Mouse (Mus musculus): ENCODE data around the gene Hist1h2bj.

Gene Hist1h2bj

DNA sequence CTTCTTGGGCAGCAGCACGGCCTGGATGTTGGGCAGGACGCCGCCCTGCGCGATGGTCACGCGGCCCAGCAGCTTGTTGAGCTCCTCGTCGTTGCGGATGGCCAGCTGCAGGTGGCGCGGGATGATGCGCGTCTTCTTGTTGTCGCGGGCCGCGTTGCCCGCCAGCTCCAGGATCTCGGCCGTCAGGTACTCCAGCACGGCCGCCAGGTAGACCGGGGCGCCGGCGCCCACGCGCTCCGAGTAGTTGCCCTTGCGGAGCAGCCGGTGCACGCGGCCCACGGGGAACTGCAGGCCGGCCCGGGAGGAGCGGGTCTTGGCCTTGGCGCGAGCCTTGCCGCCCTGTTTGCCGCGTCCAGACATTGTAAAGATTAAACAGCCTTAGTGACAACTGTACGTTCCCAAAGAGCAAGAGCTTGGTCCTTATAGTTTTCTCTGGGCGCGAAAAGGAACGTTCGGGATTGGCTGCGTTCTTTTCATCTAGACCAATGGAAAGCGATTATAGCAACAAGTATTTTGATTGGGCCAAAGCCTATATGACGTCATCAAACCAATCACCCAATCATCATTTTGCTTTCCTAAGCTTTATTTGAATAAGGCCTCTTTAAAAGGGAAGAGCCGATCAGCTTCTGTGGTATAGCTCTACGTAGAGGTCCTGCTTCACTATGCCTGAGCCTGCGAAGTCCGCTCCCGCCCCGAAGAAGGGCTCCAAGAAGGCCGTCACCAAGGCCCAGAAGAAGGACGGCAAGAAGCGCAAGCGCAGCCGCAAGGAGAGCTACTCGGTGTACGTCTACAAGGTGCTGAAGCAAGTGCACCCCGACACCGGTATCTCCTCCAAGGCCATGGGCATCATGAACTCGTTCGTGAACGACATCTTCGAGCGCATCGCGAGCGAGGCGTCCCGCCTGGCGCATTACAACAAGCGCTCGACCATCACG lies at the start of gene Hist1h2bj, which contains the start of gene Hist1h2ag:
Hist1h2bj (plus strand) TSS at position 647 of the 935 bp plus-strand sequence.
Hist1h2ag (minus strand) TSS at position 377 of the 935 bp plus-strand sequence.
- DNase-seq (ENCODE audit: low read depth, low spot score) = peak; percentile 100

DNA sequence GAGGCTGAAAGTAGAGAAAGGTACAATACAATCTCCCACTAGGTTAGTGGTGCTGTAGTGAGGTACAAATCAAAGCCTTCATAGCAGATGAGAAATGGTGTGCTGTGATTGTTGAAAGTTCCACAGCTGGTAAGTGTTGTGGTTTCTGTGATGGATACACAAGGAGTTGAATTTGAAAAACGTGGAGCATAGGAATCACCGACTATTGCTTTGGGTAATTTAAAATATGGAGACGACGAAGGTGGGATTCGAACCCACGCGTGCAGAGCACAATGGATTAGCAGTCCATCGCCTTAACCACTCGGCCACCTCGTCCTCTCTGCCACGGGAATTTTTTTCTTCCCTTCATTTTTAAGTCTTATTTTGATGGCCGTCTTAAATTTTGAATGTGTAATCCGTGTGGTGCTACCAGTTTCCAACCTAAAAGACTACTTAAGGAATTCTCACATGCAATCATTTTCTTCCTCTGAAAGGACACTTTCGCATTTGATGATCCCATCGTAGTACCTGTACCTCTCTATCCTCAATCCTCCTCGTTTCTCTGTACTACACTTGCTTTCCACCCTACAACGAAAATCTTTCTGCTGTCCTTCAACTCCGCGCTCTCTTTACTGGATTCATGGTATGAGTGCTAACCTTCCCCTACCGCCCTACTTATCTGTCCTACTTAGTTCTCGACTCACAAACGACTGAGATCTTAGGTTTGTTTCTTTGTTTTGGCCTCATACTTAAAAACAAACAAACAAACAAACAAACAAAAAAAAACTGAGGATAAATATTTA lies 48.9 kb upstream of the Hist1h2bj start:
- peak; percentile 92 for DNase-seq (ENCODE audit: low read depth, low spot score)

- no peak for DNase-seq (ENCODE audit: low read depth, low spot score)
These were observed 48.1 kb upstream of the Hist1h2bj start for GRCm38 (mm10) chr13:21994896-21995295.

GRCm38 (mm10) chr13:21995331-21995914 lies 47.6 kb upstream of the Hist1h2bj start:
- peak; percentile 83 for DNase-seq (ENCODE audit: low read depth, low spot score)

- DNase-seq (ENCODE audit: low read depth, low spot score) = peak; percentile 79
These were observed 46.7 kb upstream of the Hist1h2bj start for GRCm38 (mm10) chr13:21996101-21996839.

DNA sequence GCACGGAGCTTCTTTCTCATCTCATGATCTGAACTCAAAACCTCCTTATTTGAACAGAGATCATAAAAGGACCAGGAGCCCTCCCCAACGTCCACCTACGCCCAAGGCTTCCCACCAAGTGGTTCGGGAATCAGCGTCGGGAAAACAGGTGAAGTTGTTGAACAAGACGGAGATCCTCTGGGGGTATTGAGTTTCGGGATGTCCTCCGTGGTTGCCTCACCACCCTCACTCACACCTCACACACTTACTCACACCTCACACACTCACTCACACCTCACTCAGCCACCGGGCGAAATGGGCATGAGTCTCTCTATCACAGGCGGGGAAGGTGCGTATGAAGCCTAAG lies 46.2 kb upstream of the Hist1h2bj start:
- DNase-seq (ENCODE audit: low read depth, low spot score) = no peak

- DNase-seq (ENCODE audit: low read depth, low spot score) = peak; percentile 25
These were observed 45.7 kb upstream of the Hist1h2bj start for GRCm38 (mm10) chr13:21997201-21997820.

- DNase-seq (ENCODE audit: low read depth, low spot score) = no peak
These were observed 45.2 kb upstream of the Hist1h2bj start for GRCm38 (mm10) chr13:21997821-21998220.

- no peak for DNase-seq (ENCODE audit: low read depth, low spot score)
These were observed 44.6 kb upstream of the Hist1h2bj start for GRCm38 (mm10) chr13:21998412-21998811.

GRCm38 (mm10) chr13:21999147-21999546 lies 43.9 kb upstream of the Hist1h2bj start:
- DNase-seq (ENCODE audit: low read depth, low spot score) = no peak

GRCm38 (mm10) chr13:22001346-22001745 lies 41.7 kb upstream of the Hist1h2bj start:
- no peak for DNase-seq (ENCODE audit: low read depth, low spot score)

GRCm38 (mm10) chr13:22001823-22002222 lies 41.2 kb upstream of the Hist1h2bj start:
- no peak for DNase-seq (ENCODE audit: low read depth, low spot score)

GRCm38 (mm10) chr13:22005605-22006333 lies 37.2 kb upstream of the Hist1h2bj start:
- no peak for DNase-seq (ENCODE audit: low read depth, low spot score)

DNA sequence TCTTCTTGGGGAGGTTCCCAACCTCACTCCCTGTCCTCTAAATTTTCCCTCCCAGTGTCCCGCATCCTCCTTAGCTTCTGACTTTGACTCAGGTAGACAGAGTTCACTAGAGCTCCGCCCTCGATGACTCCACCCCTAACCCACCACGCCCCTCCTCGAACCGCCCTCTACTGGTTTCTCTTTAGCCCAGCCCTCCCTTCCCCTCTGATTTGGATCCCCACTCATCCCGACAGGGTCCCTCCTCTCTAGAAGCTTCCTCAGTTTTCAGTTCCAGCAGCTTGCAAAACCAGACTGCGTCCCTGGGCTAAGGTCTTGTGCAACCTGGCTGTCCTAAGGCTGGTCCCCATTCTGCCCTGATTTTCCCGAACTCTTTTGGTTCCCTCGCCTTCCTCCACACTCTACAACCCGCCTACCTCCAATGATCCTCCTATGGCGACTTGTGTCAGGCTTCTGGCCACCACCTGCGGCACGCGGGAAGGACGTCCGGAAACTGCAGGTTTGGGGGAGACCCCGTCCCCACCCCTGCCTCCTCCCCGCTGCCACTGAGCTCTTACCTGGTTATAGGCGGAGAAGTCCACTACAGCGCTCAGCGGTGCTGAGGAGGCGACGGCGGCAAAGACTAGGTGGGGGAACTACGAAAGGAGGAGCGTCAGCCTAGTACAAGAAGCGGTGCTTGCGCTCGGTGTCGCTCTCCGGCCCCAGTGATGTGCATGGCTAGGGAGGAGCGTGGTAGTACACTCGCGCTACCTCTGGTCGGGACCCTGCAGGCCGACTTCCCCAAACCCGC lies 36.5 kb upstream of the Hist1h2bj start:
- DNase-seq (ENCODE audit: low read depth, low spot score) = peak; percentile 95

- no peak for DNase-seq (ENCODE audit: low read depth, low spot score)
These were observed 35.9 kb upstream of the Hist1h2bj start for GRCm38 (mm10) chr13:22007121-22007510.

GRCm38 (mm10) chr13:22007872-22008271 lies 35.1 kb upstream of the Hist1h2bj start:
- no peak for DNase-seq (ENCODE audit: low read depth, low spot score)

GRCm38 (mm10) chr13:22008707-22009106 lies 34.3 kb upstream of the Hist1h2bj start:
- DNase-seq (ENCODE audit: low read depth, low spot score) = no peak

DNA sequence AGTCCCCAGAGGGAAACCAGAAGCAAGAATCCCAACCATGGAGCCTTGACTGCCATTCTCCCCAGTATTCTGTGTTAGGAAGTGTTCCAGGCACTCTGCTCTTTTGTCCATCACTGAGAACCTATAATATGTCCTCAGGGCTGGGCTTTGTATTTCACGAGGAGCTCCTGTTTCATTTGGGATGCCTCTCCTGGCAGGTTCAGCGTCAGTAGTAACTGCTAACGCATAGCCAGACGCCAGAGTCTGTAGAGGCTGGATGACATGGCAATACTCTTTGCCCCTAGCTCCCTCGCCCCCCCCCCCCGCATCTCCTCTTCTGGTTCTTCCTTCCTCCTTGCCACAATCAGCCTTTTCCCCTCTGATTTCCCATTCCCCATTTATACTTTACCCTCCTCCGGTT lies 33.4 kb upstream of the Hist1h2bj start, which contains the start of gene Prss16:
Prss16 (minus strand) TSS at position 101 of the 400 bp plus-strand sequence.
- DNase-seq (ENCODE audit: low read depth, low spot score) = no peak

GRCm38 (mm10) chr13:22013716-22014115 lies 29.3 kb upstream of the Hist1h2bj start:
- no peak for DNase-seq (ENCODE audit: low read depth, low spot score)
